Mouse (Mus musculus) neural tube, embryonic 11.5 days (tissue): Measurements from ENCODE around the gene Smco2. TPM values are rescaled to one million over a fixed set of nuclear protein-coding genes. Genes with fewer than 3 reads are reported as not detected.

Experiments
- polyA plus RNA-seq: library from polyadenylated mRNA; unstranded; fragments of >200 nt; fragmentation: Nextera tagmentation; extraction: Ambion mirVana; gene quantifications from 2 replicates; pipeline ENCODE4 v1.2.1, GENCODE M21; 2014

The Smco2 gene
- polyA plus RNA-seq, 1 experiment from 2014 or later: not detected

Other genes starting within 250 kb of the Smco2 start
- gene Med21, start 207.6 kb upstream of the Smco2 start, polyA plus RNA-seq: 124 and 125 TPM in 2 replicates
- gene Tm7sf3, start 207.3 kb upstream of the Smco2 start, polyA plus RNA-seq: 26.7 and 27.3 TPM in 2 replicates
- gene Stk38l, start 125.1 kb upstream of the Smco2 start, polyA plus RNA-seq: 19.5 and 19.9 TPM in 2 replicates
- 1.2 and 1.7 TPM in 2 replicates for gene Arntl2, start 54.0 kb upstream of the Smco2 start, polyA plus RNA-seq
- 28.7 and 30.5 TPM in 2 replicates for gene Ppfibp1, start 38.4 kb downstream of the Smco2 start, polyA plus RNA-seq
- 0.15 and 0.23 TPM in 2 replicates for gene 1700034J05Rik, start 104.3 kb downstream of the Smco2 start, polyA plus RNA-seq
- 0.62 and 0.70 TPM in 2 replicates for gene Rep15, start 182.5 kb downstream of the Smco2 start, polyA plus RNA-seq
- gene Mrps35, start 192.7 kb downstream of the Smco2 start, polyA plus RNA-seq: 90.0 and 103 TPM in 2 replicates
- 0.22 and 0.32 TPM in 2 replicates for gene Mansc4, start 236.9 kb downstream of the Smco2 start, polyA plus RNA-seq
- gene Klhl42, start 241.3 kb downstream of the Smco2 start, polyA plus RNA-seq: 8.4 and 10.0 TPM in 2 replicates